Mouse (Mus musculus): ENCODE measurements around the gene Phf1. TPM values are rescaled to one million over a fixed set of nuclear protein-coding genes. Genes with fewer than 3 reads are reported as not detected.

Gene Phf1
- polyA plus RNA-seq, 1 experiment from 2014 or later: 14.5 TPM

GRCm38 (mm10) chr17:26947231-26948100, 14.6 kb downstream of the Phf1 start:
- Histone ChIP-seq H3K27me3 (replicated peaks) (no peaks in the 10 kb centered on the region), H3K27ac (no peak overlapping the region), H3K4me3 (no peak overlapping the region), H3K4me1 (peaks cover 76% of the 10 kb centered on the region), H3K4me2 (replicated peaks) (peak overlapping the region; percentile 83), H3K36me3 (no peaks in the 10 kb centered on the region; the same call in 1 of the 2 replicates), H3K9me3 (no peaks in the 10 kb centered on the region), H3K9ac (0 out of 2 replicates have a peak overlapping the region, but pooled peaks have one; percentile 22)
- ATAC-seq (ENCODE audit: low FRiP score, low read depth): no peak
- WGBS: 36% methylated on average over 12 of the region's 12 CpGs

GRCm38 (mm10) chr17:26948316-26949050, 15.6 kb downstream of the Phf1 start:
- H3K4me2 ChIP-seq (replicated peaks): peak overlapping the region; percentile 100
- no peaks in the 10 kb centered on the region; the same call in 1 of the 2 replicates for H3K36me3 ChIP-seq
- H3K27ac ChIP-seq: peak overlapping the region; percentile 81
- H3K4me1 ChIP-seq: peaks cover 82% of the 10 kb centered on the region
- peak overlapping the region; percentile 83 for H3K4me3 ChIP-seq
- ATAC-seq (ENCODE audit: low FRiP score, low read depth): no peak
- H3K27me3 ChIP-seq (replicated peaks): peaks cover 6% of the 10 kb centered on the region; the same call in 1 of the 2 replicates
- H3K9ac ChIP-seq: peak overlapping the region; percentile 90
- WGBS: 1% methylated on average over 67 of the region's 87 CpGs
- H3K9me3 ChIP-seq: no peaks in the 10 kb centered on the region

- WGBS: 8% methylated on average over 13 of the region's 14 CpGs
- ATAC-seq (ENCODE audit: low FRiP score, low read depth): 0 out of 2 replicates have a peak, but pooled peaks have one; percentile 30
- H3K4me3 ChIP-seq: peak overlapping the region; percentile 83
Measured at GRCm38 (mm10) chr17:26949051-26949577, 16.3 kb downstream of the Phf1 start.

GRCm38 (mm10) chr17:26949866-26950265, 17.0 kb downstream of the Phf1 start:
- Histone ChIP-seq H3K4me3 (no peak overlapping the region), H3K9ac (peak overlapping the region; percentile 26; the same call in 1 of the 2 replicates), H3K9me3 (no peaks in the 10 kb centered on the region), H3K27ac (no peak overlapping the region), H3K4me2 (replicated peaks) (peak overlapping the region; percentile 100), H3K4me1 (peaks cover 88% of the 10 kb centered on the region), H3K36me3 (peaks cover 4% of the 10 kb centered on the region), H3K27me3 (replicated peaks) (peaks cover 6% of the 10 kb centered on the region; the same call in 1 of the 2 replicates)
- 41% methylated on average over 5 of the region's 5 CpGs for WGBS
- ATAC-seq (ENCODE audit: low FRiP score, low read depth): no peak

More at GRCm38 (mm10) chr17:26949051-26949577, 16.3 kb downstream of the Phf1 start:
- no peaks in the 10 kb centered on the region; the same call in 1 of the 2 replicates for H3K36me3 ChIP-seq
- peaks cover 6% of the 10 kb centered on the region; the same call in 1 of the 2 replicates for H3K27me3 ChIP-seq (replicated peaks)
- peak overlapping the region; percentile 100 for H3K4me2 ChIP-seq (replicated peaks)
- H3K9me3 ChIP-seq: no peaks in the 10 kb centered on the region
- H3K9ac ChIP-seq: peak overlapping the region; percentile 90
- no peak overlapping the region for H3K27ac ChIP-seq
- peaks cover 88% of the 10 kb centered on the region for H3K4me1 ChIP-seq

- Histone ChIP-seq H3K36me3 (peaks cover 13% of the 10 kb centered on the region), H3K27me3 (replicated peaks) (peaks cover 6% of the 10 kb centered on the region; the same call in 1 of the 2 replicates), H3K9me3 (no peaks in the 10 kb centered on the region), H3K4me3 (peak overlapping the region; percentile 40), H3K27ac (no peak overlapping the region), H3K4me1 (peaks cover 82% of the 10 kb centered on the region), H3K4me2 (replicated peaks) (peak overlapping the region; percentile 100), H3K9ac (peak overlapping the region; percentile 65)
- WGBS: 40% methylated on average over 7 of the region's 7 CpGs
- ATAC-seq (ENCODE audit: low FRiP score, low read depth): no peak
Measured at GRCm38 (mm10) chr17:26950560-26951288, 17.9 kb downstream of the Phf1 start.

GRCm38 (mm10) chr17:26951406-26951805, 18.6 kb downstream of the Phf1 start:
- ATAC-seq (ENCODE audit: low FRiP score, low read depth): peak; percentile 65; the same call in 1 of the 2 replicates
- peaks cover 6% of the 10 kb centered on the region; the same call in 1 of the 2 replicates for H3K27me3 ChIP-seq (replicated peaks)
- no peak overlapping the region; the same call in 1 of the 2 replicates for H3K27ac ChIP-seq
- no peaks in the 10 kb centered on the region for H3K9me3 ChIP-seq
- peak overlapping the region; percentile 65 for H3K9ac ChIP-seq
- peak overlapping the region; percentile 100 for H3K4me2 ChIP-seq (replicated peaks)
- peaks cover 18% of the 10 kb centered on the region for H3K36me3 ChIP-seq
- WGBS: 0% methylated on average over 11 of the region's 11 CpGs
- H3K4me1 ChIP-seq: peaks cover 75% of the 10 kb centered on the region
- H3K4me3 ChIP-seq: peak overlapping the region; percentile 40

GRCm38 (mm10) chr17:26951952-26952877, 19.4 kb downstream of the Phf1 start:
- peak overlapping the region; percentile 65 for H3K9ac ChIP-seq
- H3K27me3 ChIP-seq (replicated peaks): peaks cover 6% of the 10 kb centered on the region; the same call in 1 of the 2 replicates
- H3K4me1 ChIP-seq: peaks cover 67% of the 10 kb centered on the region
- peak overlapping the region; percentile 40 for H3K4me3 ChIP-seq
- H3K9me3 ChIP-seq: no peaks in the 10 kb centered on the region
- H3K4me2 ChIP-seq (replicated peaks): peak overlapping the region; percentile 100
- ATAC-seq (ENCODE audit: low FRiP score, low read depth): peak; percentile 23
- peaks cover 25% of the 10 kb centered on the region for H3K36me3 ChIP-seq
- no peak overlapping the region; the same call in 1 of the 2 replicates for H3K27ac ChIP-seq
- 4% methylated on average over 23 of the region's 23 CpGs for WGBS

GRCm38 (mm10) chr17:26953201-26953600, 20.3 kb downstream of the Phf1 start:
- Histone ChIP-seq H3K4me1 (peaks cover 59% of the 10 kb centered on the region), H3K4me2 (replicated peaks) (peak overlapping the region; percentile 100), H3K9me3 (no peaks in the 10 kb centered on the region), H3K9ac (peak overlapping the region; percentile 65), H3K27ac (0 out of 2 replicates have a peak overlapping the region, but pooled peaks have one; percentile 32), H3K4me3 (peak overlapping the region; percentile 40), H3K27me3 (replicated peaks) (peaks cover 6% of the 10 kb centered on the region; the same call in 1 of the 2 replicates), H3K36me3 (peaks cover 35% of the 10 kb centered on the region)
- no peak for ATAC-seq (ENCODE audit: low FRiP score, low read depth)
- 28% methylated on average over 6 of the region's 6 CpGs for WGBS

- H3K36me3 ChIP-seq: peaks cover 40% of the 10 kb centered on the region
- H3K27ac ChIP-seq: no peak overlapping the region
- H3K9me3 ChIP-seq: no peaks in the 10 kb centered on the region
Measured at GRCm38 (mm10) chr17:26953726-26954125, 20.9 kb downstream of the Phf1 start.

GRCm38 (mm10) chr17:26956309-26956708, 23.5 kb downstream of the Phf1 start:
- Histone ChIP-seq H3K4me2 (replicated peaks) (no peak overlapping the region), H3K27me3 (replicated peaks) (peaks cover 6% of the 10 kb centered on the region; the same call in 1 of the 2 replicates), H3K27ac (no peak overlapping the region), H3K4me3 (no peak overlapping the region), H3K9me3 (no peaks in the 10 kb centered on the region), H3K4me1 (peaks cover 28% of the 10 kb centered on the region), H3K36me3 (peaks cover 65% of the 10 kb centered on the region), H3K9ac (no peak overlapping the region)
- no peak for ATAC-seq (ENCODE audit: low FRiP score, low read depth)
- 87% methylated on average over 5 of the region's 5 CpGs for WGBS

More at GRCm38 (mm10) chr17:26953726-26954125, 20.9 kb downstream of the Phf1 start:
- WGBS: 17% methylated on average over 16 of the region's 16 CpGs
- Histone ChIP-seq H3K27me3 (replicated peaks) (peaks cover 6% of the 10 kb centered on the region; the same call in 1 of the 2 replicates), H3K4me3 (peak overlapping the region; percentile 22), H3K4me1 (peaks cover 54% of the 10 kb centered on the region), H3K4me2 (replicated peaks) (peak overlapping the region; percentile 100), H3K9ac (peak overlapping the region; percentile 65)
- ATAC-seq (ENCODE audit: low FRiP score, low read depth): no peak
